Mouse (Mus musculus): ENCODE measurements around the gene Ppp1r14c.
"Not testable (repeated sequence)": the region's sequence is repeated elsewhere in the genome, so short reads cannot be mapped to it uniquely, and the experiment has no call there.

The Ppp1r14c gene

GRCm38 (mm10) chr10:3468590-3468989 lies 102.7 kb downstream of the Ppp1r14c start:
- CTCF ChIA-PET: no interaction called here

- CTCF ChIA-PET: no interaction called here
Observed at GRCm38 (mm10) chr10:3476611-3477010, 110.8 kb downstream of the Ppp1r14c start.

GRCm38 (mm10) chr10:3479772-3480171 lies 113.9 kb downstream of the Ppp1r14c start:
- CTCF ChIA-PET: no interaction called here

GRCm38 (mm10) chr10:3490052-3490451 lies 124.2 kb downstream of the Ppp1r14c start:
- CTCF ChIA-PET: no interaction called here

- CTCF ChIA-PET: no interaction called here
Observed at GRCm38 (mm10) chr10:3496791-3497190, 130.9 kb downstream of the Ppp1r14c start.

GRCm38 (mm10) chr10:3500846-3501245 lies 135.0 kb downstream of the Ppp1r14c start:
- CTCF ChIA-PET: not testable (repeated sequence)

GRCm38 (mm10) chr10:3507484-3508221 lies 141.8 kb downstream of the Ppp1r14c start:
- CTCF ChIA-PET: no interaction called here

- CTCF ChIA-PET: no interaction called here
Observed at GRCm38 (mm10) chr10:3508222-3508588, 142.3 kb downstream of the Ppp1r14c start.

GRCm38 (mm10) chr10:3508746-3509145 lies 142.9 kb downstream of the Ppp1r14c start:
- CTCF ChIA-PET: no interaction called here

GRCm38 (mm10) chr10:3509663-3510277 lies 143.9 kb downstream of the Ppp1r14c start:
- CTCF ChIA-PET: no interaction called here

- CTCF ChIA-PET: no interaction called here
Observed at GRCm38 (mm10) chr10:3510486-3510885, 144.6 kb downstream of the Ppp1r14c start.

GRCm38 (mm10) chr10:3511401-3511800 lies 145.5 kb downstream of the Ppp1r14c start:
- CTCF ChIA-PET: no interaction called here

GRCm38 (mm10) chr10:3512620-3513305 lies 146.9 kb downstream of the Ppp1r14c start:
- CTCF ChIA-PET: interaction anchor here (0.7 kb wide), 1 partner anchor 861 kb away, joined by 3 read pairs; no protein-coding TSS in a partner anchor

GRCm38 (mm10) chr10:3513947-3514346 lies 148.1 kb downstream of the Ppp1r14c start:
- CTCF ChIA-PET: no interaction called here

Data from spleen, embryonic (tissue).